Mouse (Mus musculus): ENCODE measurements around the gene Acot8. TPM values are rescaled to one million over a fixed set of nuclear protein-coding genes. Genes with fewer than 3 reads are reported as not detected.

The Acot8 gene
- polyA plus RNA-seq, 1 experiment from 2014 or later, result 16.5 TPM

GRCm38 (mm10) chr2:164787032-164787431, 17.6 kb downstream of the Acot8 start:
- H3K27me3 ChIP-seq (ENCODE audit: insufficient read depth, poor library complexity, severe bottlenecking), result peaks cover 7% of the 10 kb centered on the region; the same call in 1 of the 2 replicates
- 86% methylated on average over 3 of the region's 3 CpGs for WGBS
- peak overlapping the region; percentile 79 for H3K4me3 ChIP-seq

GRCm38 (mm10) chr2:164786388-164786885, 18.2 kb downstream of the Acot8 start:
- H3K36me3 ChIP-seq, result peaks cover 28% of the 10 kb centered on the region
- H3K27me3 ChIP-seq (ENCODE audit: insufficient read depth, poor library complexity, severe bottlenecking), result peaks cover 7% of the 10 kb centered on the region; the same call in 1 of the 2 replicates
- WGBS, result 8% methylated on average over 15 of the region's 15 CpGs
- no peaks in the 10 kb centered on the region for H3K9me3 ChIP-seq
- peak overlapping the region; percentile 89 for H3K27ac ChIP-seq
- no peak for DNase-seq (ENCODE audit: low spot score)
- H3K4me1 ChIP-seq (replicated peaks), result peaks cover 35% of the 10 kb centered on the region
- H3K4me3 ChIP-seq, result peak overlapping the region; percentile 79

More at GRCm38 (mm10) chr2:164787032-164787431, 17.6 kb downstream of the Acot8 start:
- Histone ChIP-seq H3K27ac (no peak overlapping the region), H3K9me3 (no peaks in the 10 kb centered on the region), H3K4me1 (replicated peaks) (peaks cover 35% of the 10 kb centered on the region), H3K36me3 (peaks cover 34% of the 10 kb centered on the region)
- DNase-seq (ENCODE audit: low spot score), result no peak

GRCm38 (mm10) chr2:164785481-164786387, 18.9 kb downstream of the Acot8 start, which contains the start of gene Snx21:
Snx21 (plus strand) TSS chr2:164785823.
- Histone ChIP-seq H3K36me3 (peaks cover 21% of the 10 kb centered on the region), H3K9me3 (no peaks in the 10 kb centered on the region), H3K27me3 (ENCODE audit: insufficient read depth, poor library complexity, severe bottlenecking) (peaks cover 7% of the 10 kb centered on the region; the same call in 1 of the 2 replicates), H3K4me3 (peak within 1 kb of the TSS; percentile 79), H3K27ac (peak within 1 kb of the TSS; percentile 89), H3K4me1 (replicated peaks) (peaks cover 35% of the 10 kb centered on the region)
- DNase-seq (ENCODE audit: low spot score), result peak; percentile 87
- under 1% methylated on average over 87 of the region's 89 CpGs for WGBS

- DNase-seq (ENCODE audit: low spot score), result no peak
- peak overlapping the region; percentile 89; the same call in 1 of the 2 replicates for H3K27ac ChIP-seq
- H3K9me3 ChIP-seq, result no peaks in the 10 kb centered on the region
- peak overlapping the region; percentile 79 for H3K4me3 ChIP-seq
- H3K36me3 ChIP-seq, result peaks cover 13% of the 10 kb centered on the region
- peaks cover 35% of the 10 kb centered on the region for H3K4me1 ChIP-seq (replicated peaks)
- WGBS, result 26% methylated on average over 7 of the region's 7 CpGs
- H3K27me3 ChIP-seq (ENCODE audit: insufficient read depth, poor library complexity, severe bottlenecking), result peaks cover 7% of the 10 kb centered on the region; the same call in 1 of the 2 replicates
Measured at GRCm38 (mm10) chr2:164784869-164785420, 19.7 kb downstream of the Acot8 start.

GRCm38 (mm10) chr2:164783926-164784581, 20.6 kb downstream of the Acot8 start:
- H3K36me3 ChIP-seq, result peaks cover 8% of the 10 kb centered on the region
- DNase-seq (ENCODE audit: low spot score), result no peak
- H3K4me3 ChIP-seq, result no peak overlapping the region
- H3K9me3 ChIP-seq, result no peaks in the 10 kb centered on the region
- 77% methylated on average over 7 of the region's 7 CpGs for WGBS
- peaks cover 35% of the 10 kb centered on the region for H3K4me1 ChIP-seq (replicated peaks)
- peaks cover 7% of the 10 kb centered on the region; the same call in 1 of the 2 replicates for H3K27me3 ChIP-seq (ENCODE audit: insufficient read depth, poor library complexity, severe bottlenecking)
- no peak overlapping the region for H3K27ac ChIP-seq

DNA sequence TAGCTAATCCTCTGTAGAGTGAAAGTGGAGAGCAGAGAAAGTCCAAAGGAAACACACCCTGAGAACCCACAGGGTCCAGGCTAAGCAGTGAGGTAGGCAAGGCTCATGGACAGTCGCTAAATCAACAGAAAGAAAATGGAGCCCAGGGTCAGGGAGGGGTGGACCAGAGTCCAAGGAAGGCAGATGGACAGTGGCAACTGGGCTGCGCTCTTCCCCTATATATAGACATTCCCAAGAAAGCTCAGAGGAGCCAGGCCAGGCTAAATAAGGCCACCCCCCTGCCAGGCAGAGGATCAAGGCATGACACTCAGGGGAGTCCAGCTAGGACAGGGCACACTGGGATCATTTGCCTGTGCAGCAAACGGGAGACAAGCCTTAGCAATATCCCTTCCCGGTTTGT, 22.8 kb downstream of the Acot8 start:
- 69% methylated on average over 4 of the region's 4 CpGs for WGBS
- H3K27me3 ChIP-seq (ENCODE audit: insufficient read depth, poor library complexity, severe bottlenecking), result peaks cover 8% of the 10 kb centered on the region
- no peak for DNase-seq (ENCODE audit: low spot score)
- H3K4me1 ChIP-seq (replicated peaks), result peaks cover 22% of the 10 kb centered on the region
- no peak overlapping the region for H3K27ac ChIP-seq
- H3K9me3 ChIP-seq, result no peaks in the 10 kb centered on the region
- no peak overlapping the region for H3K4me3 ChIP-seq
- H3K36me3 ChIP-seq, result no peaks in the 10 kb centered on the region

GRCm38 (mm10) chr2:164779481-164780086, 25.1 kb downstream of the Acot8 start, which contains the start of gene Tnnc2:
Tnnc2 (minus strand) TSS chr2:164779967.
- Histone ChIP-seq H3K4me1 (replicated peaks) (no peaks in the 10 kb centered on the region; the same call in 1 of the 2 replicates), H3K27ac (no peak within 1 kb of the TSS), H3K9me3 (no peaks in the 10 kb centered on the region), H3K36me3 (no peaks in the 10 kb centered on the region), H3K4me3 (no peak within 1 kb of the TSS), H3K27me3 (ENCODE audit: insufficient read depth, poor library complexity, severe bottlenecking) (peaks cover 11% of the 10 kb centered on the region)
- no peak for DNase-seq (ENCODE audit: low spot score)
- WGBS, result 71% methylated on average over 8 of the region's 8 CpGs

GRCm38 (mm10) chr2:164778809-164779208, 25.9 kb downstream of the Acot8 start:
- Histone ChIP-seq H3K4me3 (no peak overlapping the region), H3K4me1 (replicated peaks) (no peaks in the 10 kb centered on the region; the same call in 1 of the 2 replicates), H3K27me3 (ENCODE audit: insufficient read depth, poor library complexity, severe bottlenecking) (peaks cover 11% of the 10 kb centered on the region), H3K36me3 (peaks cover under 1% of the 10 kb centered on the region; the same call in 1 of the 2 replicates), H3K9me3 (no peaks in the 10 kb centered on the region), H3K27ac (no peak overlapping the region)
- WGBS, result 85% methylated on average over 7 of the region's 7 CpGs
- DNase-seq (ENCODE audit: low spot score), result no peak

DNA sequence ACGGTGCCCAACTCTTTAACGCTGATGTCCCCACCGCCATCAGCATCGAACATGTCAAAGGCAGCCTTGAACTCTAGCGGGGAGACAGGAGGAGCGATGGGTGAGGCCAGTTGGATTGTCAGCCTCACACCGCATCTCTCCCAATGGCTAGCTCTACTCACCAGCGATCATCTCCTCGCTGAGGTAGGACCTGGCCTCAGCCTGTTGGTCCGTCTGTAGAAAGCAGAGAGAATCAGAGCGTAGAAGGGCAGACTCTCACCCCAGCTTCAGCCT, 26.7 kb downstream of the Acot8 start:
- Histone ChIP-seq H3K9me3 (no peaks in the 10 kb centered on the region), H3K27me3 (ENCODE audit: insufficient read depth, poor library complexity, severe bottlenecking) (peaks cover 11% of the 10 kb centered on the region), H3K4me3 (no peak overlapping the region), H3K27ac (no peak overlapping the region), H3K36me3 (peaks cover 9% of the 10 kb centered on the region), H3K4me1 (replicated peaks) (peaks cover 4% of the 10 kb centered on the region; the same call in 1 of the 2 replicates)
- DNase-seq (ENCODE audit: low spot score), result no peak
- 94% methylated on average over 11 of the region's 11 CpGs for WGBS

- Histone ChIP-seq H3K4me1 (replicated peaks) (peaks cover 5% of the 10 kb centered on the region; the same call in 1 of the 2 replicates), H3K27ac (no peak overlapping the region), H3K4me3 (no peak overlapping the region), H3K27me3 (ENCODE audit: insufficient read depth, poor library complexity, severe bottlenecking) (peaks cover 11% of the 10 kb centered on the region), H3K36me3 (peaks cover 14% of the 10 kb centered on the region), H3K9me3 (no peaks in the 10 kb centered on the region)
- WGBS, result 84% methylated on average over 30 of the region's 30 CpGs
- DNase-seq (ENCODE audit: low spot score), result no peak
Measured at GRCm38 (mm10) chr2:164777246-164778014, 27.3 kb downstream of the Acot8 start.

GRCm38 (mm10) chr2:164776801-164777200, 27.9 kb downstream of the Acot8 start:
- Histone ChIP-seq H3K9me3 (no peaks in the 10 kb centered on the region), H3K27ac (no peak overlapping the region), H3K27me3 (ENCODE audit: insufficient read depth, poor library complexity, severe bottlenecking) (peaks cover 11% of the 10 kb centered on the region), H3K36me3 (peaks cover 20% of the 10 kb centered on the region), H3K4me1 (replicated peaks) (peaks cover 11% of the 10 kb centered on the region), H3K4me3 (no peak overlapping the region)
- DNase-seq (ENCODE audit: low spot score), result no peak
- 71% methylated on average over 17 of the region's 17 CpGs for WGBS

All from hindbrain, embryonic 10.5 days (tissue).